Mouse (Mus musculus) CD4-positive, CD25-positive, alpha-beta regulatory T cell, adult 4 months (primary cell): ENCODE measurements around the gene Otulinl. TPM values are rescaled to one million over a fixed set of nuclear protein-coding genes. Genes with fewer than 3 reads are reported as not detected.
"Not testable (repeated sequence)": the region's sequence is repeated elsewhere in the genome, so short reads cannot be mapped to it uniquely, and the experiment has no call there.

Experiments
- ATAC-seq: one replicate; pipeline ENCODE4 v1.8.0; 2017
- polyA plus RNA-seq, 2 experiments: library from polyadenylated mRNA; unstranded; fragments of 100-300 nt; shearing (Covaris generic); gene quantifications; one replicate each; pipeline ENCODE4 v1.2.1; 2017

The Otulinl gene
- 100 to 1,000 TPM; 216 to 235 TPM for polyA plus RNA-seq

DNA sequence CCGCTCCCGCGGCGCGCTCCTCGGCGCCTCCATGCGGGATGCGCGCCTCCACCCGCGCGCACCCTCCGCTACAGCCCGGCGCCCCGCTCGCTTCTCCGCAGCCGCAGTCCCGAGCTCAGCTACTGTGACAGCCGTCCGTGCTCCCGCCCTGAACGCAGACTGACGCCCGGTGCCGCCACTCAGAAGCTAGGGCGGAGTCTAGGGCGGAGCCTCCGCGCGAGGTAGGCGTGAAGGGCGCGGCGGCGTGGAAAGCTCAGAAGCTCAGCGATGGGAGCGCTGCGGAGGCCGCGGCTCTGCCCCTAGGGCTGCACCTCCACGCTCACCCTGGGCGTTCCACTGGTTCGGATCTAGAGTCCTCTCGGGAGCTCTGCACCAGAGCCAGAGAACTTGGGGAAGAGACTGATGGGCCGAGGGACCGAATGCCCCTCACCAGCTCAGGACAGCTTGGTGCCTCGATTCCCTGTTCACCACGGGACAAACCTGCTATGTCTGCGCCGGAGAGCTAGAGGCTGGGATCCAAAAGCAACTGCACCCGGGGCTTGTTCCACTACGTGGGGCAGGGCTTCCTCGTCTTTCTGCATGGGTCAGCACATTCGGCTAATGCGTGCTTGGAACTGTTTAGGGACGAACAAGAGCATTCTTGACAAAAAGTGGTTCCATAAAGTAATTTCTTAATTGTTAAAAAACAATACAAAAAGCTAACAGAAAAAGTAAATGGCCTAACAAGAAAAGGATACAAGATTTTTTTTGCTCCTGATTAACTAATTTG lies at the start of gene Otulinl:
TSS of gene Otulinl (minus strand) at position 161 of the 769 bp plus-strand sequence.
- peak; percentile 95 for ATAC-seq

DNA sequence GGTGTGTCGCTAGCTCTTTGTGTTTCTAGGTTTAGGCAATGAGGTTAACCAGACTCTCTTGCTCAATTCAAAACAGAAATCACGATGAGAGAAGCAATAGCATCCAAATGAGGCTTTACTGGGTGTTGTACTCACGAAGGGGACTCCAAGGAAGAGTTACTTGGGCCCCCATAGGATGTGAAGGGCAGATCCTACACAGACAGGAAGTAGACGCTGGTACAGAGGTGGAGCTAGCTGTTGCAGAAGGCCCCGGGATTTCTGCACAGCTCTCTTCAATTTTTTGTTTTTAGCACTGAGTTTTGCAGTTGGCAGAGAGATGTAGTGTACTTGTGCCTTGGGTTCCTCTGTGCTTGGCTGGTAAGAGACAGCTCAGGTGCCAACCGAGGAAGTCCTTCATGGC lies 44.8 kb upstream of the Otulinl start:
- ATAC-seq: peak; percentile 51

DNA sequence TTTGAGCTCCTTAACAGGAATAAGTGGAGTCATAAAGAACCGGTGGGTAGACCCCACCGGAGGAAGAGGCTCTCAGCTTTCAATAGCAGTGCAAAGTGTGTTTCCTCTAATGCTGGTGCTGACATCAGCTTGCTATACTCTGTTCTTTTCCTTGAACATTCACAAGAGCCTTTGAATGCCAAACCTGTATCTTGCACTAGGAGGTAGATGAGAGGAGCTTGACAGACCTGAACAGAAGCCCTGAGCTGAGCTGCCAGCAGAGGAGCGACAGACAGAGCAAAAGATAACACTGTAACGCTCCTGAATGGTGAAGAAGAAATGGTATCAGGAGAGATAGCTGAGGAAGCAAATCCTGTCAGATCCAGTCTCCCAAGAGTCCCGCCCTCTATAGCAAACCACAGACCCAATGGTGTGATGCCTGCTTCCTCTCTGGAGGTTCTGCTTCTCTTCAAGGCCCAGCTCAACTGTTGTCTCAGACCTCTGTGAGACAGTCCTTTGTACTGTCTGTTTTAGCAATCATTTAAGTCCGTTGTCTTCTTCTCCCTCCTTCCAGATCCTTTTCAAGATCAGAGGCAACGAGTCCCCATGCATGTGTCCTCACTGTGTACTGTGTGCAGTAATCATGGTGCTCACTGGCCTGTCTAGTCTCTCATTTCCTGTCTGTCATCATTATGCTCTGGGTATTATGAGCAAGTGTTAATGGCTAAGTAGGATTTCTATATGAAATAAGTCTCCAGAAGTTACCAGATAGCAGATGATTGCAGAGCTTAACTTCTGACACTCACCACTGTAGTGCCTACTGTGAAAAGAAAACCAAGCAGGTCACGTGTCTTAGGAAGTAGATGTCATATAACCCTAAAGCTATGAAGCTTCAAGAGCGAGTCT lies 43.7 kb upstream of the Otulinl start:
- ATAC-seq: peak; percentile 44

DNA sequence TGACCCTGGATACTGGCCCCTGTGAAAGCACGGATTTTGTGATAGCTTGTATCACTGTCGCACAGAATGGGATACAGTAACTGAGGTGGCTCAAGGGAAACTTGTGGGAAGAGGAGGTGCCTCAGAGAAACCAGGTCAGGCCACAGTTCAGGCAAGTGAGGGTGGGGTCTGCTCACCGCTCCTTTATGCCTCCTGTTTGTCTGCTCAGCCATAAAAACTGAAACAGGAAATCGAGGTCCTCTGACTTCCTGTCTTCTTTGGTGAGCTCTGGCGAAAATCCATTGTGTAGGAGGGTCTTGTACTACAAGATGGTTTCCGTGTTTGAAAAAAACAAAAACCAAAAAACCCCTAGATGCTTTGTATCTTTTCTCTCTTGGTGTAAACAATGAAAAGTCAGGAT lies 42.9 kb upstream of the Otulinl start:
- ATAC-seq: peak; percentile 77

DNA sequence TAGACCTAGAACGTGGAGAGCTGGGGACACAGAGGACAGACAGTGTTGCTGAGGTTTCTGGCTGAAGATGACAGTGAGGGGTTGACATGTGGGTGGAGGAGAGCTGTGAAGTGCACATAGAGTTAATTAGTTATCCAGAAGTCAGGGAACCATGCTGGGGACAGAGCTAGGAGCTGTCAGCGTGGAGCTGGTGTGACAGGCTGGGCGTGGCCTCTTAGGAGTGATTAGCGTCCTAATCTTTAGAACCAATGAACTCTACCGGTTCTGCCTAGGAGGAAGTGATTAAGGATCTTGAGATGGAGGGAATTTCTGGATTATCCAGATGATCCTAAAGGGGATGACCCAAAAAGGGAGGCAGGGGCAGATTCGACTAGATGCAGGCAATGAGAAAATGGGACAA lies 42.4 kb upstream of the Otulinl start:
- no peak for ATAC-seq

DNA sequence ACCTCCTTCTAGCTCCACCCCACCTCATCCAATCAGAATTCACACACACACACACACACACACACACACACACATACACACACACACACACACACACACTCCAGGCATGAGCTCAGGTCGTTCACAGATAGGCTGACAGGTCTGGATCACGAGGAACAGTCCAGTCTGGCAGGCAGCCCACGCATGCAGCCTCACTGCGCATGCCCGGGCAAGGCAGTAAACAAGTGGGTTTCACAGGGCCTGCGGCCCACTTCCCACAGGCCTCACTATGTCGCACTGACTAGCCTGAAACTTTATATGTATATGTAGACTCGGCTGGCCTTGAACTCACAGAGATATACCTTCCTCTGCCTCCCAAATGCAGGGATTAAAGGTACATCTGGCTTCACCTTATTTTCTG lies 38.9 kb upstream of the Otulinl start:
- ATAC-seq: not testable (repeated sequence)

DNA sequence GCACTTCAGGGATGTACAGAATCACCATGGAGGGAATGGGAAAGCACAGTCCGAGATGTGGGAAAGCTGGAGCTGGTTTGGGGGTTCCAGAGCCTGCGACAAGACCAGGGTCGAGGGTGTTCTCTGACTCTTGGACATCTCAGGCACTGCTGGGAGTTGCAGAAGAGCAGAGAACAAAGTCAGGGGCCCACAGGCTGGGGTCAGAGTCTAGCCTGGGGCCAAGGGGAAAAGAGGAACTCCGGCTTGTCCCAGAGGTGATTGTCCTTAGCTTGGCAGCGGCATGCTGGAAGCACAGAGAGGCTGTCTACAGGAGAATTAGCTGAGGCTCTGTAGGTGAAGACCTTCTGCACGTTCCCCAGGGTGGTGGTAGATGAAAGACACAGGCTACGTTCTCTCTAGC lies 37.3 kb upstream of the Otulinl start:
- ATAC-seq: no peak

DNA sequence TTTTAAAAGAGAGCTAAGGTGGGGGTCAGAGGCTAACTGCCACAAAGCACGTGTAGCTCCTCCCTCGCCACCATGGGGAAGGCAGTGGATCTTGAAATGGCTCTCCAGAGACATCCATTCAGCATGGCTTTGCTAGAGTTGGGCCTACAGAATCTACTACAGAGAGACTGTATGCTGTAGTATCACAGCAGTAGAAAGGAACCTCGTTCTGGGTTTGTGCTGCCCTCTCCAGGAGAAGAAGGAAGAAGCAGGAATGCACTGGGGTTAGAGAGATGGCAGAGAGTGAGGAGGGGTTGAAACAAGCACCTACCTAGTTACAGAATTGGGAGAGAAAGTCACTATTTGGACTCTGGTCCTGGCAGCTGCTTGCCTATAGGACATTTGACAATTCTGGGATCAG lies 34.0 kb upstream of the Otulinl start:
- ATAC-seq: peak; percentile 100

DNA sequence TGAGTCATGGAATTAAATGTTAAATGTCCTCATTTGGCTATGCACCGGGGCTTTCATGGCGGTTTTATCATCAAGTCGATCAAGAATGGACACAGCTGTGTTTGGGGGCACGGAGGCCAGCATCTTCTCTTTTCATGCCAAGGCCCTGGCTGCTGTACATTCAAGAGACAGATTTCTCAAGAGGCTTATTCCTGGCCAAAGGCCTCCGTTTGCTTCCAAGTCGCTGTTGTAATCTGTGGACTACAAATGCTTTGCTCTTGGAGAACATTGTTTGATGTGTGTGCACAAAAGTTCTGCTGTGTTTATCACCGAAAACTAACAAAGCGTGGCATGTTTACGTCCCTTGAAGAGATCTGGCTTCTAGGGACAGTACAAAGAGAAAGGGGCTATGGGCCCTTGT lies 29.3 kb upstream of the Otulinl start:
- no peak for ATAC-seq

DNA sequence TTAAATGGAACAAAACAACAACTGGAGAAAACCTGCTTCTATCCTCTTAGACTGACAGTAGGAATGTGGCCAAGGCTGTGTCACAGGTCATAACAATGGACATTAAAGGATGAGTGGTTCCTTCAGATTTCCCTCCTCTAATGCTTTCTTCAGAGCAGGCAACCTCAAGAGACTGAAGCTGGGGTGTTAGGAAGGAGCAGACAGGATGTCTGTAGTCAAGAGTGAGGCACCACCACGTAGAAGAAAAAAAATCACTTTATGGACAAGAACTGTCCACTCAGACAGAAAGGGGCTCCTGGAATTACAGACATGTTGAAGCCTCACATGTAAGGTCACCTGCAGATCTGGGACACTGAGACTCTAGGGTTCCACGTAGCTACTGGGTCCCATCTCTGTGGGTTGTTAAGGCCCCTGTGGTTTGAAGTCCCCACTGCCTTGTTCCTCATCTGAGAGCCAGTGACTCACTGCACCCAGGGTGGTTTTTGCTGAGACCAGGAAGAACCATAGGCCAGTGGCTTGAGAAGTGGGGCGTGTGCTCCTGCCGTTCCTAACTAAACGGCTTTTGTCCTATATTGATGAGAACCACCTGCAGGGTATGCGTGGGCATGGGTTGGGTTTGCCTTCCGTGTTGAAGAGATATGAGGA lies 27.7 kb upstream of the Otulinl start:
- peak; percentile 56 for ATAC-seq

DNA sequence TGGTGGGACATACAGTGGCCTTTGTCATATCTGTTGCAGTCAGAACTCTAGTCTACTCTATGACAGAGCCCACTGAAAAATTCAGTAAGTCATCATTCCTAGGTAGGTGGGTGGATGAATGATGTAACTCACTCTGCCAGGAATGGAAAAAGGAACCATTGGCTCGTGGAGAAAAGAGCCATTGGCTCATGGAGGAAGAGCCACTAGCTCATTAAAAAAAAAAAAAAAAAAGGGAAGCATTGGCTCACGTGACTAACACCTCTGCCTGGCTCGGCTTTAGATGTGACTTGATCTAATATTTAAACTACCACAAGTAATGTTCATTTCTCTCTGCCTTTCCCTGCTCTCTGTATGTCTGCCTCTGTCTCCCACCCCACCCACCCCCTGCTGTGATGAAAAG lies 27.1 kb upstream of the Otulinl start:
- ATAC-seq: no peak

DNA sequence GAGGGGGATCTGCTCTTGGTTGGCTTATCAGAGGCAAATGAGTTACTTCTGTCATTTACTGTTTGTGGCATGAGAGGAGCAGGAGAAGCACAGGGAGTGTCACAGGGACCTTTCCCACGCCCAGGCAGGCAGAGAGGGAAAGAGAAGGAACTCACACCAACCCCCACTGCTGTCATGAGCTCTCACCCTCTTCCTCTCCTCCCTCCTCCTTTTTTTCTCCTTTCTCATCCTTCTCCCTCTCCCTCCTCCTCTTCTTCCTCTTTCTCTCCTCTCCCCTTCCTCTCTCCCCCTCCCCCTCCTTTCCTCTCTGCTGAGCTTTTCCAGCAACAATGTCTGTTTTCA lies 21.6 kb upstream of the Otulinl start:
- no peak for ATAC-seq

DNA sequence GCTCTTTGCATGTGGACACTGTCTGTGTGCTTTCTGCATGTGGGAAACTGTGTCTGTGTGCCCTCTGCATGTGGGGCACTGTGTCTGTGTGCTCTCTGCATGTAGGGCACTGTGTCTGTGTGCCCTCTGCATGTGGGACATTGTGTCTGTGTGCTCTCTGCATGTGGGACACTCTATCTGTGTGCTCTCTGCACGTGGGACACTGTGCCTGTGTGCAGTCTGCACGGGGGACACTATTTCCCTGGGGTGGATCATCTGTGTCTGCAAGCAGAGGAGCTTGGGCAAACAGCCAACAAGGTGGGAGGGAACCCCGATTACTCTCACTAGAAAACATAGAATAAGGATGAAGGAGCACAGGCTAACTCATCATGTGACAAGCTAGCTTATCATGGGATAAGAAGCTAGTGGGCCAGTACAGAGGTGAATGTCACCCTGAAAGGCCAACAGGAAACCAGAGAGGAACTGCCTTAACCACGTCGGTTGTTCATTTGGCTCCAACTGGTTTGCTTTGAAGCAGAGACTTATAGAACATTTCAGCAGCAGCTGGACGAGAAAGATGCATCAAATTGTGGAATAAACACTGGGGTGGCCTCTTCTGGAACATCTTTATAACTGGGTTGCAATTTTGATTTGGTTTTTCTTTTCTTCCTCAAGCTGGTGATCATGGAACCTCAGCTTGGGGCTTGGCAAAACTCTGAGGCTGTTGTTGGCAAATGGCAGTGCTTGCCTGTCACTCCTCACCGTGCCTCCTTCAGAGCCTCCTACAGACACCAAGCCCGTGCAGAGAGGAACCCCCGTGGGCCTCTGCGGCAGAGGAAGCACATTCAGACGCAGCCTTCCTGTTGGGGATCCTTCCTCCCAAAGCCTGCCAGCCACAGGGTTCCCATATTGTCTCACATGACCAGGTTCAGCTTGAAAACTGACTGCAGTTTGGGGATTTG lies 20.9 kb upstream of the Otulinl start:
- ATAC-seq: peak; percentile 82

DNA sequence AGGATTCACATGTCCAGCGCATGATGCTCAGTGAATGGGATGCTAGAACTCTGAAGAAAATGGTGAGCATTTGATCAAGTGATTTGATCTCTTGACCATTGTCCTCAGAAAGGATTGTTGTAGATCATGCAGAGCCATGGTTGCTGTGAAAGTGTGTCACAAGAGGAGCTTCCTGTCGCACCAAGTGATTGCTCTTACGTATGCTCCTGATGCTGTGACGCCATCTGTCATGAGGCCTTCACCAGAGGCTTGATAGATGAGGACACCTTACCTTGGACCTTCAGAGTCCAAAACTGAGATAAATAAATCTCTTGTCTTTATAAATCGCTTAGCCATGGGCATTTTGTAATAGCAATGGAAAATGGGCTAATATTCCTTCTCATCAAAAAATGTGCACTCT lies 16.3 kb upstream of the Otulinl start:
- no peak for ATAC-seq

DNA sequence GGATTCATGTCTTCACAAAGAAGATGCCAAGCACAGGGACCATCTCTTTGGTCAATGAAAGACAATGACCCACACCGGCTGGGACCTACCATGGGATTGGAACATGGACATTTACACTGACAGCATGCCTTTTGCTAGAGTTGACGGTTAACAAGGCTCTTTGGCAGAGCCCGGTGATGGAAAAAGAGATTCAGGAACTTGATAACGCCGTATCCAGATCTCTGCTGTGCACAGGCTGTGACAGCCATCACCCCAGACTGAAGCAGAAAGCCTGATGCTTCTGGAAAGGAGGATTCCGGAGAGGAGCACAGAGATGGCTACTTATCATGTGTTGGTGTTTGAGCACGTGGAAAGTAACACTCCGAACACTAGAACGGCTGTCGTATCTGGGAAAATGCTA lies 11.9 kb upstream of the Otulinl start:
- no peak for ATAC-seq

DNA sequence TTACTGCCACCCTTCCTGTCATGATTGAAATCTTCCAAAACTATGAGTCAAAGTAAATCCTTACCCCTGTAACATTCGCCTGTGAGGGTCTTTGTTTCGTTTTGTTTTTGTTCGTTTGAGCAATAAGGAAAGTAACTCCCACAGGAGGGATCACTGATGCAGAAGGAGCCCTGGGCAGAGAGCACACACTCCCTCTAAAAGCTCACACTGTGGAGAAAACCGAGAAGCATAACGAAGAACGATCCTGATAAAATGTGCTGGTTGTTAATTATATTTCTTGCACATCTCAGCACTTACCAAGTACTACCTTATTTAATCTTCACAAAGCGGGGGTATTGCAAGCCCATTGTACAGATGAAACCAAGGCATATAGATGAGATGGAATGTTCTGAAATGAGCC lies 10.8 kb upstream of the Otulinl start:
- no peak for ATAC-seq

DNA sequence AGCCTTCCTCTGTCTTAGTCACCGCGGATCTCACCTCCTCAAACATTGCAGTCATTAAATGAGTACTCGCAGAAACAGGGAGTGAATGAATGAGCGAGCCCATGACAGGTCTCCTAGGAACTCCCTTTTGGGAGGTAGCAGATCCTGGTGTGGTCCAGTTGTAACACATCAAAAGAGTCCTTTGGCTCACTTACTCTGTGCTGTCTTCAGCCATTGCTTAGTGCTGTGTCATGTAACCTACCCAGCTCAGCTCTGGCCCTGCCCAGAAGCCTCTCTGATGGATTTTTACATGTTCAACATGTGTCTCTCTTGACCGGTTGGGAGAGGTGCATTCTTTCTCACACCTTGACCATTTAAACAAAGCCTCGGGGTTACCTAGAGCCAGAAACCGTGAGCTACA lies 9.8 kb upstream of the Otulinl start:
- ATAC-seq: no peak

DNA sequence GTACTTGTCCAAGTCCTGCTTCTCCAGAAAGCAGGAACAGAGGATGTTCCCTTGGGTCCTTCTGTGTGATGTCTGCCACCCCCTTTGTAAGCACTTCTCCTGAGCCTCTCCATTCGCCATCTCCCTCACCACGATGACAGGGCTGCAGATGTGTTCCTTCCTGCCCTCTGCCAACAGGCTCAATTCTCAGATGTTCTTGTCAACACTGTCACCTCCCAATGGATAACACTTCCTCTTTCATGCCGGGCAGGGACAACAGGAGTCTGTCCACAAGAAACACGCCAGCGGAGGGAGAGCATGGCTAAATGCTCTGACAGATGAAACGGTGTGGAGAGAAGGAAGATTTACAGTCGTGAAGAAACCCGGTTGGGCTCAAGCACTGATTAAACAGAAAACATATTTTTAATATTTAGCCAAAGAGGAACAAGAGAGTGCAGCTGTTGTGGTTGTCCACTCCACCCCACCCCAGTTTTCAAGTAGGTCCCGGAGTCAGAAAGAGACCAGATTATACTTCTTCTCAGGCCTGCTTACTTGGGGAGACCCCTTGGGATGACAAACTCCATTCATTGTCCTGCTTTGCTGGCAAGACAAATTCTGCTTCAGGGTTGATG lies 6.8 kb upstream of the Otulinl start:
- no peak for ATAC-seq

DNA sequence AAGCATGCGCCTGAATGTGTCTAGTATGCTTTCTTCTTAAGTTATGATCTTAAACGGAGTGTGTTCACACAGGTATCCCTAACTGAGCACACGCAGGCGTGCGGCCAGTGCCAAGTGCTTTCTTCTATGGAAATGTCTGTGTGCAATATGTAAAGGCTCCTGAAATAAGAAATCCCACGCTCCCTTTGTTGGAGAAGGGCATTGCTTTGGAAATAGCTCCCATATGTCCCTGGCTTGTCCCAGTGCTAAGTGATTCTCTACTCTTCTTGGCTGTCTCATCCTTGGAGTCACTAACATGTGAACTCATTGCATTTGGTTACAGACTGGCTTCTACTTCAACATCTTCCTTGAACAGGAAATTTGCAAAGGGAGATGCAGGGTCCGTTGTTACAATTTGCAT lies 3.4 kb upstream of the Otulinl start:
- no peak for ATAC-seq

DNA sequence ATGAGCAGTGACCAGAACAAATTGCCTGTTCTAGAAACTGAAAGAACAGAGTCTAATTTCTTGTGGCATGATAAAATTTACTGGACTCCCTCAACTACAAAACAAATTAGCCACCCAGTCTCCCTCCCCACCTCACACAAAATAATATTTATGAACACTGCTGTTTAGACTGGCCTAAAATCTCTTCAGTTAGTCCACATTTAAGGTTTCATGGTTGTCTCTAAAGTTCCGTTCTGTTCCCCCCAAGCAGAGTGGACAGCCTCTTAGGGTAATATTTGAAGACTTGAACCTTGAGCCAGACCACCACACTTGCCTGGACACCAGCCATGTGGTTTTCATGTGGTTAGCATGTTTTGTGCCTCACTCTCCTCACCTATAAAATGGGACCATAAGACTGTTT lies 1.8 kb upstream of the Otulinl start:
- ATAC-seq: no peak

DNA sequence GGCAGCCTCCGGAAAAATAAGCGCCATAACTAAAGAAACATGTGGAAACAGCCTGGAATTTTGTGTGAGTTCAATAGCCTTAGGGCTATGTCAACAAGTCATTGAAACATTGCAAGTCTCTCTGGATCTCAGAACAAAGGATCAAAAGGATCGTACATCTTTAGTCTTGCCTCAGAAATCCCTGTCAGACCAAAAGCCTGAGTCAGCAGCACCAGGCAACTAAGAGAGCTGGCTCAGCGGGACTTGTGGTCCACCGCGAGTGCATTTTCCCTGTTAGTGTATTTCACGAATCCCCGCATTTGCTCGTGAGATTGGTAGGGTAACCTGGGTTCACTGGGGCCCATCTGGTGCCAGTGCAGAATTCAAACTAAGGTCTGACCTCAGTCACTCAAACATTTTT lies 1.2 kb upstream of the Otulinl start:
- ATAC-seq: no peak

DNA sequence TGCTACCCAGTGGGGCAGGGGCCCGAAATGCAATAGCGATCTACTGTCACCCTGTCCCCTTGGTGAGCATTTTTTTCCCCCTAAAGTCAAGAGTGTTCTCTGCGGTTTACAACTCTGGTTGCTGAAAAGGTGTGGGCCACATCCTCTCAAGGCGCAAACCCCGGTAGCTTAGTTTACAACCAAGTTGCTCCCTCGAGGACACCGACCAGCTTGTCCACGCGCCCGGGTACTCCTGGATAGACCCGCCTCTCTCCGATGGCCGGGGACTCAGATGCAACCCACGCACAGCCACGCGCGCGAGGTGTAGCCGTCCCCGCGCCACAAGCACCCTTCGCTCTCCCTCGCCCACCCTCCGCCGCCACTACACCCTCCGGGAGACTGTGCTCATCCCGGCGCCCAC lies 382 bp downstream of the Otulinl start:
- ATAC-seq: peak; percentile 67
